Mouse (Mus musculus) liver, adult 2 months (tissue): ENCODE results near the gene Ehd1. TPM values are rescaled to one million over a fixed set of nuclear protein-coding genes. Genes with fewer than 3 reads are reported as not detected.

Experiments used
- DNase-seq: peaks from one replicate; pipeline ENCODE4 v3.0.0-alpha.2; 2011; ENCODE audit warnings: low read depth, low spot score; ENCODE audit errors: extremely low read depth
- H3K27ac ChIP-seq: fragments of 200-500 bp; replicated peaks from 2 replicates; pipeline ENCODE4 v1.5.1; 2012; ENCODE audit warnings: low read depth, mild to moderate bottlenecking, control low read depth, inconsistent platforms, low read length; ENCODE audit not compliant: insufficient read depth
- H3K27me3 ChIP-seq: fragments of 200-500 bp; 2 replicates; pipeline ENCODE4 v1.6.1; 2012; ENCODE audit warnings: mild to moderate bottlenecking, moderate library complexity, low read length, inconsistent platforms; ENCODE audit not compliant: control insufficient read depth, insufficient read depth
- H3K36me3 ChIP-seq: fragments of 200-500 bp; 2 replicates; pipeline ENCODE4 v1.6.1; 2012; ENCODE audit warnings: low read length, inconsistent platforms; ENCODE audit not compliant: control insufficient read depth, insufficient read depth
- H3K4me1 ChIP-seq: fragments of 200-500 bp; 2 replicates; pipeline ENCODE4 v1.6.1; 2011; ENCODE audit warnings: low read length; ENCODE audit not compliant: control insufficient read depth, insufficient read depth
- H3K4me3 ChIP-seq: fragments of 200-500 bp; 2 replicates; pipeline ENCODE4 v1.5.1; 2011; ENCODE audit warnings: low read depth, mild to moderate bottlenecking, control low read depth, low read length, moderate library complexity; ENCODE audit not compliant: insufficient read depth
- H3K79me2 ChIP-seq: fragments of 200-500 bp; 2 replicates; pipeline ENCODE4 v1.6.1; 2012; ENCODE audit warnings: inconsistent platforms, mild to moderate bottlenecking, low read length, moderate library complexity; ENCODE audit not compliant: control insufficient read depth, insufficient read depth
- H3K9ac ChIP-seq: fragments of 200-500 bp; 2 replicates; pipeline ENCODE4 v1.6.1; 2012; ENCODE audit warnings: low read depth, mild to moderate bottlenecking, control low read depth, inconsistent platforms, low read length
- CTCF ChIP-seq: fragments of 200-500 bp; IDR thresholded peaks from 2 replicates; pipeline ENCODE4 v1.5.1; 2011; ENCODE audit warnings: low read depth, low read length, control low read depth
- POLR2A ChIP-seq: fragments of 200-500 bp; IDR thresholded peaks from 2 replicates; pipeline ENCODE4 v1.6.1; 2011; ENCODE audit warnings: low read length, control low read depth; ENCODE audit not compliant: insufficient read depth; ENCODE audit errors: extremely low read depth
- WGBS: fragments of 180-500 bp; shearing (Covaris S2); methylation state at CpG from one replicate; pipeline ENCODE4 v1.1.7; 2018; 5-methylcytosine and 5-hydroxymethylcytosine counted together
- polyA plus RNA-seq: library from polyadenylated mRNA; depleted of rRNA; stranded (reverse); fragments of >200 nt; gene quantifications from 2 replicates; pipeline ENCODE4 v1.2.3, GENCODE M21; 2012
- total RNA-seq: library from RNA; depleted of rRNA; stranded (reverse); fragments of >200 nt; gene quantifications from 2 replicates; pipeline ENCODE4 v1.2.3, GENCODE M21; 2014

Ehd1 gene
- total and polyA plus RNA-seq, 2 experiments: 25.3 to 140 TPM

GRCm38 (mm10) chr19:6315573-6315972 is 39.0 kb downstream of the Ehd1 start:
- Histone ChIP-seq H3K27me3 (no peaks in the 10 kb centered on the region), H3K79me2 (no peaks in the 10 kb centered on the region), H3K36me3 (no peaks in the 10 kb centered on the region; the same call in 1 of the 2 replicates)

GRCm38 (mm10) chr19:6318145-6318544 is 41.6 kb downstream of the Ehd1 start:
- no peak for TF ChIP-seq POLR2A
- TF ChIP-seq CTCF: no peak
- Histone ChIP-seq H3K27ac (no peak overlapping the region), H3K79me2 (no peaks in the 10 kb centered on the region), H3K4me1 (no peaks in the 10 kb centered on the region), H3K36me3 (no peaks in the 10 kb centered on the region; the same call in 1 of the 2 replicates), H3K9ac (no peak overlapping the region), H3K4me3 (no peak overlapping the region), H3K27me3 (no peaks in the 10 kb centered on the region)
- no peak for DNase-seq
- WGBS: 95% methylated on average over 12 of the region's 12 CpGs

More at GRCm38 (mm10) chr19:6315573-6315972, 39.0 kb downstream of the Ehd1 start:
- no peak for DNase-seq
- H3K4me1 ChIP-seq: no peaks in the 10 kb centered on the region
- H3K27ac ChIP-seq: no peak overlapping the region
- no peak overlapping the region for H3K4me3 ChIP-seq
- H3K9ac ChIP-seq: no peak overlapping the region
- WGBS: 92% methylated on average over 14 of the region's 14 CpGs
- no peak for TF ChIP-seq POLR2A
- no peak for TF ChIP-seq CTCF

GRCm38 (mm10) chr19:6321358-6321757 is 44.8 kb downstream of the Ehd1 start:
- no peaks in the 10 kb centered on the region for H3K4me1 ChIP-seq
- no peaks in the 10 kb centered on the region for H3K79me2 ChIP-seq
- H3K9ac ChIP-seq: no peak overlapping the region
- H3K4me3 ChIP-seq: no peak overlapping the region
- peaks cover 3% of the 10 kb centered on the region; the same call in 1 of the 2 replicates for H3K36me3 ChIP-seq
- TF ChIP-seq POLR2A (no peak), CTCF (no peak)
- no peak overlapping the region for H3K27ac ChIP-seq
- 89% methylated on average over 8 of the region's 8 CpGs for WGBS
- no peak for DNase-seq
- H3K27me3 ChIP-seq: no peaks in the 10 kb centered on the region

GRCm38 (mm10) chr19:6321786-6322621 is 45.5 kb downstream of the Ehd1 start:
- no peak for TF ChIP-seq POLR2A
- no peak for TF ChIP-seq CTCF
- no peaks in the 10 kb centered on the region for H3K79me2 ChIP-seq
- no peaks in the 10 kb centered on the region for H3K27me3 ChIP-seq
- H3K27ac ChIP-seq: no peak overlapping the region
- H3K9ac ChIP-seq: no peak overlapping the region
- no peaks in the 10 kb centered on the region for H3K4me1 ChIP-seq
- no peak for DNase-seq
- peaks cover 3% of the 10 kb centered on the region; the same call in 1 of the 2 replicates for H3K36me3 ChIP-seq
- no peak overlapping the region for H3K4me3 ChIP-seq
- 94% methylated on average over 33 of the region's 33 CpGs for WGBS

GRCm38 (mm10) chr19:6324751-6325150 is 48.2 kb downstream of the Ehd1 start:
- no peak for DNase-seq
- Histone ChIP-seq H3K36me3 (peaks cover 3% of the 10 kb centered on the region; the same call in 1 of the 2 replicates), H3K79me2 (no peaks in the 10 kb centered on the region), H3K9ac (no peak overlapping the region), H3K27ac (no peak overlapping the region), H3K4me3 (no peak overlapping the region), H3K4me1 (no peaks in the 10 kb centered on the region), H3K27me3 (no peaks in the 10 kb centered on the region)
- TF ChIP-seq CTCF (no peak), POLR2A (no peak)
- 92% methylated on average over 9 of the region's 9 CpGs for WGBS

GRCm38 (mm10) chr19:6331178-6331577 is 54.7 kb downstream of the Ehd1 start:
- 61% methylated on average over 5 of the region's 5 CpGs for WGBS
- no peak overlapping the region for H3K9ac ChIP-seq
- TF ChIP-seq POLR2A (no peak), CTCF (no peak)
- H3K27ac ChIP-seq: no peak overlapping the region
- peaks cover 10% of the 10 kb centered on the region for H3K4me1 ChIP-seq
- DNase-seq: no peak
- peaks cover 3% of the 10 kb centered on the region; the same call in 1 of the 2 replicates for H3K79me2 ChIP-seq
- H3K4me3 ChIP-seq: no peak overlapping the region
- no peaks in the 10 kb centered on the region for H3K36me3 ChIP-seq
- H3K27me3 ChIP-seq: no peaks in the 10 kb centered on the region
